Mouse (Mus musculus): ENCODE measurements around the gene Arl14.
"Not testable (repeated sequence)": the region's sequence is repeated elsewhere in the genome, so short reads cannot be mapped to it uniquely, and the experiment has no call there.

Arl14 gene

DNA sequence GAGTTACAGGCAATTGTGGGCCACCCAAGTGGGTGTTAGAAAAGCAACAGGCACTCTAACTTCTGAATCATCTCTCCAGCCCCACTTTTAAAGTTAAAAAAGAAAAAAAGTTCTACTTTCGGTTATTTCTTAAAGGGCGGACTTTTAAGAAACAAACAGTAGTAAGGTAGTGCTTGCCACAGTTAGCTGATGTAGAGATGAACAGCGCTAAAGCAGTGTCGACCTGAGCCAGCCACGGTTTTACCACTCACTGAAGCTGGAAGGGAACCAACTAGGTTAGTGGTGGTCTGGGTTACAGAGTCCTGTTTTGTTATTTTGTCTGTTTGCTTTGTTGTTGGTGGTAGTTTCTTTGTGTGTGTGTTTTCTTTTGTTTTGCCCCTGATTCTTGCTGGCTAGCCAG is 8.8 kb upstream of the Arl14 start:
- DNase-seq (ENCODE audit: low read depth, low spot score), result no peak

- DNase-seq (ENCODE audit: low read depth, low spot score), result no peak
Observed at GRCm38 (mm10) chr3:69214566-69214965, 7.7 kb upstream of the Arl14 start.

DNA sequence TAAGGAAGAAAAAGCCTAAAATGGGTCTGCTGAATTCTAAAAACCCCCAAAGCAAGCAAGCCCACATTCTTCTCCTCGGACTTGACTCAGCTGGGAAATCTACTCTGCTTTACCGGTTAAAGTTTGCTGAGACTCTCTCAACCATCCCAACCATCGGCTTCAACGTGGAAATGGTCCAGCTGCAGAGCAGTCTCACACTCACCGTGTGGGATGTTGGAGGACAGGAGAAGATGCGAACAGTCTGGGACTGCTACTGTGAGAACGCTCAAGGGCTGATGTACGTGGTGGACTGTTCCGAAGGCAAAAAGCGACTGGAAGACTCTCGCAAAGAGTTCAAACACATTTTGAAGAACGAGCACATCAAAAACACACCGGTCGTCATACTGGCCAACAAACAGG is 282 bp downstream of the Arl14 start:
- DNase-seq (ENCODE audit: low read depth, low spot score), result no peak

GRCm38 (mm10) chr3:69222987-69223386 is 768 bp downstream of the Arl14 start:
- DNase-seq (ENCODE audit: low read depth, low spot score), result no peak

- no peak for DNase-seq (ENCODE audit: low read depth, low spot score)
Observed at GRCm38 (mm10) chr3:69223666-69224065, 1.4 kb downstream of the Arl14 start.

- no peak for DNase-seq (ENCODE audit: low read depth, low spot score)
Observed at GRCm38 (mm10) chr3:69225019-69225418, 2.8 kb downstream of the Arl14 start.

DNA sequence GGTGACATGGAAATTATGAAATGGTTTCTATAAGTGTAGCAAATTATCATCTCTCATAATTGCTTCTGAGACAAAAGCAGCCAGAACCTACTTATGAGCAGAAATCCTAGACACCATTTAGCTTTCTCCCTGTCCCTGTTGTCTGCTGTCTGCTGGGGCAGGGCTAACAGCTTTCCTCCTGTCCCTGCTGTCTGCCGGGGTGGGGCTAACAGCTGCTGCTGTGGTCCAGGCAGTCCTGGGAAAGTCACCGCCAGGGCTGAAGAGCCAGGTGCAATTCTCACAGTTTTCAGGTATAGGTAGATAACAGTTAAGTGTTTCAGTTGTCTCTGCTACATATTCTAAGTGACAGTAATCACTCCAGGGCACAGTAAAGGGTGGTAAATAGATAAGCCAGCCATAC is 4.3 kb downstream of the Arl14 start:
- DNase-seq (ENCODE audit: low read depth, low spot score), result no peak

DNA sequence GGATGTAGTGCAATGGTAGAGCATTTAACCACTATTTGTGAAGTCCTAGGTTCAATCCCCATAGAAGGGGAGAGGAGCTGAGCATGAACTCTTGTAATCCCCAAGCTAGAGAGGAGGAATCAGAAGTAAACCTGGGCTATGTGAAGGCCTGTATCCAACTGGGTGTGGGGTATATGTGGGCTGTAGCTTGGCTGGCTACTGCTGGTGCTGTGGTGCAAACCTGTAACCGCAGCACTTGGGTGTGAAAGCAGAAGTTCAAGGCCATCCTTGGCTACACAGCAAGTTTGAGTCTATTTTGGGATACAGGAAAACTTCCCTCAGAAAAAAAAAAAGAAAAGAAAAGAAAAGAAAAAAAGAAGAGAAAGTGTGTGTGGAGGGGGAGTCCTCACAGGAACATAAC is 5.8 kb downstream of the Arl14 start:
- no peak for DNase-seq (ENCODE audit: low read depth, low spot score)

DNA sequence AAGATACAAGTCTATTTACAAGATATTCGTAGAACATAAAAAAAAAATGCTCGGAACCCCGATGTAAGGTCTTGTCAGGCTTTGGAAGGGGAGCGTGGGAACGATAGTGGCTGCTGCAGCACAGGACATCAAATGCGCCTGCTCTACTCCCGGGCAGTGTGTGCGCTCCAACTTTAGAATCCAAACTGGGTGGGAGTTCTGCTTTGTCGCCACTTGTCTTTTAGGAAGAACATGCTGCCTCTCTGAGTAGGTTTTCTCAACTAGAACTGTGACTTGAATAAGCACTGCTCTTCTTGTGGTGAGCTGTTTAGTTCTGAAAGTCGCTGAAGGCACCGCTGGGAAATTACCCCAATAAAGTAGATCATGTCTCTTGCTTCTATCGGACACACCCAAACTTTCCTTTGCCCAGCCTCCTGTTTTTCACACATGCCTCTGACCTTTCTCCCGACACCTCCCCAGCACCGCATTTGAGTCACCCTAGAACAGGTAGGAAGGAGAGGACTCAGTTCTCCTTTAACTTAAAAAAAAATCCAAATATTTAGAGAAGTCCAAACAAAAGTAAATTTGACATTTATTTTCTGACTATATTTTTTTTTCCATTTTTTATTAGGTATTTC is 9.4 kb downstream of the Arl14 start:
- no peak for DNase-seq (ENCODE audit: low read depth, low spot score)

GRCm38 (mm10) chr3:69233552-69234189 is 11.5 kb downstream of the Arl14 start:
- DNase-seq (ENCODE audit: low read depth, low spot score), result not testable (repeated sequence)

GRCm38 (mm10) chr3:69234525-69234924 is 12.3 kb downstream of the Arl14 start:
- DNase-seq (ENCODE audit: low read depth, low spot score), result no peak

GRCm38 (mm10) chr3:69235806-69236205 is 13.6 kb downstream of the Arl14 start:
- DNase-seq (ENCODE audit: low read depth, low spot score), result no peak

GRCm38 (mm10) chr3:69236491-69236890 is 14.3 kb downstream of the Arl14 start:
- DNase-seq (ENCODE audit: low read depth, low spot score), result no peak

DNA sequence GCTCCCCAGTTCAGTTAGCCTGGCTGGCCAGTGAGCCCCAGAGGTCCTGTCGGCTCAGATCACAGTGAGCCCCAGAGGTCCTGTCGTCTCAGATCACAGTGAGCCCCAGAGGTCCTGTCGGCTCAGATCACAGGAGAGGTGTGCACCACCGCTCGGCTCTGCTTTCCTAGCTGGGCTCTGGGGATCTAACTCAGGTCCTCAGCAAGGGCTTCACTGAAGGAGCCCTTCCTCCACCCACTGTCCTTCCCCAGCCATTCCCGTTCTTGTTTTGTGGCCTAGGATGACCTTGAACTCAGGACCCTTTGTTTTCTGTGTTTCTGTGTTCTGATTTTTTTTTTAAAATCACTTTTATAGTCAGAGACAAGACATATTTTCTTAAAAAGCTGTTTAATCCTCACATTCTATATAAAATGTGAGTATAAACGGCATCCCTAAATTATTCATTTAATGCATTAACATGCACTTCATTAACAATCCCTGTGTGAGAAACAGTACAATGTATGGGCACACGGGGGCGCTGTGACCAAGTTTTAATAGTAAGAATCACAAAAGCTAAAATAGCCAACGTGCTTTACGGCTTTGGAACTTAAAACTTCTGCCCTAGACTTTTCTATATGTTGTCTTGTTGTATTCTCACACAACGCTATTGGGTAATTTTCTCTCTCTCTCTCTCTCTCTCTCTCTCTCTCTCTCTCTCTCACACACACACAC is 16.1 kb downstream of the Arl14 start:
- DNase-seq (ENCODE audit: low read depth, low spot score), result peak; percentile 55

DNA sequence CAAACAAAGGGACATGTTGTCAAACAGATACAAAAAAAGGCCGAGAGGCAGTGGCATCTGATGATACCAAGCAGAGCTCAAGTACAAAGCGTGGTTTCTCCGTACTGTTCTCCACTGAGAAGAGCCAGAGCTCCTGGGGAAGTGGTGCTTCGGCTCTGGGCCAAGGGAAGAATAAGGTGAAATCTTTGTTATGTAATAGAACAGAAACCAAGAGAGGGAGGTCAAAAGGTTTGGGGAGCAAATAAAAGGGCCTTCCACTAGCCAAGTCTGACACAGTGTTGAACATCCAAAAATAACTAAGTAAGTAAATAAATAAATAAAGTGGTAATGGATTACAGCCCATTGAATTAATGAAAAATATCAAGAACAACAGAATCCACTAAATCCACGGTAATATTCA is 17.0 kb downstream of the Arl14 start:
- no peak for DNase-seq (ENCODE audit: low read depth, low spot score)

DNA sequence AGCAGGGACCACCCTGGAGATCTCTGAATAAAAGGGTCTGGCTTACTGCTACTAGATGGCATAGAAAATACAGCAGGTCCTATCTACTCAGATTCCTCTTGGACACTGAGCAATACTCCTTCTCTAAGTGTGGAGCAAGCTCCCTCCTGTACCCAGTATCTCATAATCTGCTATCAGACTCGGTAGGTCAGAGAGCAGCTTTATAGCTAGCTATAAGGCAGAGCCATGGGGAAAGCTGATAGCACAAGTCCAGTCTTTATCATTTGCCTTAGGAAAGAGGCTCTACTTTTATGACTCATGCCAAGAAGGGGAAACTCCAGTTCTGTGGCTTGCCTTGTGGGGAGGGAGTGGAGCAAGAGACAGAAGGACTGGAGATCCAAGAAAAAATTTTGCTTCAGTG is 18.8 kb downstream of the Arl14 start:
- DNase-seq (ENCODE audit: low read depth, low spot score), result no peak

DNA sequence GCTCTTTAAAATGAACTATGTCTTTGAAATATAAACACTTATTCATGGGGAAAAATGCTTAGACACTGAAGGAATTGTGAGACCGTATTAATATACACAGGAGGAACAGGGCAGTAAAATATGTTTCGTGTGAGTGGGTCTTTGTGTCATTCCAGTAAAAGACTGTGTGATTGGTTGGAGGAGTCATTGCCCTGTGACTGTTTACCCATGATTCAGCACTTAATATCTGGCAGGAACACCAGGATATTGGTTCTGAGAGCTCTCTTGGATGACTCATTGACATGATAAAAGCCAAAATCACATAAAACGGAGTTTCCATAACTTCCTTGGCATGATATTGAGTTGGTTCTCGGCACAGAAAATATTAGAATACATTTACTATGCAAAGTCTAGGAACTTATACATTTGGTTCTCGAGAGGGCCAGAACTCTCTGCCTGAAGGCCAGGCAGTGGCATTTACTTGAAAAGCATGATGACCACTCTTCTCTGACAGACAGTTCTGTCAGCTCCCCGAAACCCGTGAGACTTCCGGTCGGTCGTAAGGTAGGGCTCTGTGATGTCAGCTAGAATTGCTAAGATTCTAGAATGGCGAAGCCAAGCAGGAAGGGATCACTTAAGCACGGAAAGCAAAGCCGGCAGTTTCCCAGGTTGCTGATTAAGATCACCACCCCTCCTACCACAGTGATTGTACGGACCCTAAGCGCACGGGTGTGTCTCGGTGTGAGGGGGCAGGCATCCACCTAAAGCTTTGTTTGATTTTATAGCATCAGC is 31.1 kb downstream of the Arl14 start:
- DNase-seq (ENCODE audit: low read depth, low spot score), result no peak

DNA sequence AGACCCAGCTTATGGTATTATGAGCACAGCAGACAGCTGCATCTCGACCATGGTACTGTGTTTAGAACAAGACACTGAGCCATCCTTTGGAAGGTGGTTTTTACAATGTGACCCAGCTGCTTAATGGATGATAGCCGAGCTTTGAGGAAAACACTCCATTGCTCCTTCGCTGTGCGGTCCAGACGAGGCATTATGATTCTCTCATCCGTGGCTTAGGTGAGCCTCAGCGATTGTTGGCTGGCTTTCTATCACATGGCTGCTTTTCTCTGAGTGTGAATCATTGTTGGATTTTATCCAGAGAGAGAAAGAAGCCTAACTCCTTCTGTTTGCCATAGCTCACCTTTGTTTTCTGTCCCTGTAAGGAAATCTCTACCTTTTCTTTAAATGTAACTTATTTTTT is 32.5 kb downstream of the Arl14 start:
- no peak for DNase-seq (ENCODE audit: low read depth, low spot score)

DNA sequence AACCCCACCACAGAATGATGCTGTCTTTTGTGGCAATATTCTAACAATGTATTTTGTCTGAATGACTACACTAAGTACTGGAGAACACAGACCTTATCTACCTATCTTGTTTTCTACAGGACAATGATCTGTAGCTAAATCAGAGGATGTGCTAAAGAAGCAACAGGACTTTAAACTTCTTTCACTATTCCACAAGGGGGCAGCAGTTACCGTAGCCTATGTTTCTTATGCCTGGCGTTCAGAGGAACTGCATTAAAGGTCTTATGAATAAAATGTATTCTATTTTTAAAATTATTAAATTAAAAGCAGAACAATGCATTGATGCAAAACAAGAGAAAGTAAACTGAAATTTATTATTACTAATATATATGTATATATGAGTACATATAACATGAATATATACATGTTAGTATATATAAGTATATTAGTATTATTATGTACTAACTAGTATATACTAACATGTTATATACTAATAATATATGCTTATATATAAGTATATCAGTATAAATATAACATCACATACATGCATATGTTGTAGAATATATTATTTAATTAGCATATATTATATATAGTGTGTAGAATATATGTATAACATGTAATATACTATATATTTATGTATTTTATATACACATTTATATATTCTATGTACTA is 35.0 kb downstream of the Arl14 start:
- DNase-seq (ENCODE audit: low read depth, low spot score), result peak; percentile 54

DNA sequence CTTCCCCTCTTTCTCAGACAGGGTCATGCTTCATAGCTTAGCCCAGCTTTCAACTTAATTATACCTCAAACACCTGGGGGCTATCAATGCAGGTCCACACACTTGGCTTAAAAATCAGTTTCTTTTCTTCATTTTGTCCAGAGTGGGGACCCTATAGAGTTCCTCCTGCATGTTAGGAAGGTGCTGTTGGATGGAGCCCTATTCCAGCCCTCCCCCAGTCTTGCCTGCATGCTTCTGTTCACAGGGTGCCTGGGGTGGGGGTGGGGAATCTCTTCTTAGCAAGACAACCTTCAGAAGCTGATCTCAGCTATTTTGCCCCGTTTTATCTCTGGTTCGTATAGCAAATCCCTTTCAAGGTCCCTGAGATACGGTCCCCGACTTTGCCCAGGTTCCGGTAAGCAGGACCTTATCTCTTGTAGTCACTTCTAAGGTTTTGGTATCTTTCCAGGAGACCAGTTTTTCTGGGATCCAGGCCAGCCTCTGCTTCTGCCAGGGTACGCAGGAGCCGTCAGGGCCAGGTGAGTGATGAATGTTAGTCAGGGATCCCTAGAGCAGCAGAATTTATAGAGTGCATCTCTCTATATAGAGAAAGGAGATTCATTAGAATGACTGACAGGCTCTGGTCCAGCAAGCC is 40.9 kb downstream of the Arl14 start:
- DNase-seq (ENCODE audit: low read depth, low spot score), result no peak

GRCm38 (mm10) chr3:69264299-69264698 is 42.1 kb downstream of the Arl14 start:
- DNase-seq (ENCODE audit: low read depth, low spot score), result not testable (repeated sequence)
